Mouse (Mus musculus) heart, embryonic 16.5 days (tissue): ENCODE measurements around the gene Zfp451. TPM values are rescaled to one million over a fixed set of nuclear protein-coding genes. Genes with fewer than 3 reads are reported as not detected.
A peak's percentile ranks its signal among the peaks of the same experiment; 100 is the strongest.

Experiments used
- ATAC-seq: fragments of 200-750 bp; cut with Nextera tagmentation; replicated peaks from 2 replicates; pipeline ENCODE4 v1.8.0; 2017; ENCODE audit warnings: moderate number of reproducible peaks; ENCODE audit not compliant: insufficient read depth, low FRiP score; ENCODE audit errors: extremely low read depth
- H3K27ac ChIP-seq: fragments of 300-500 bp; sonication (generic); 2 replicates; pipeline ENCODE4 v1.5.1; 2014; ENCODE audit warnings: mild to moderate bottlenecking, low read length, control low read depth, moderate library complexity
- H3K27me3 ChIP-seq: fragments of 300-500 bp; sonication (generic); 2 replicates; pipeline ENCODE4 v1.6.1; 2014; ENCODE audit warnings: low read length, mixed read lengths; ENCODE audit not compliant: control insufficient read depth, insufficient read depth
- H3K36me3 ChIP-seq: fragments of 300-500 bp; sonication (generic); 2 replicates; pipeline ENCODE4 v1.6.1; 2014; ENCODE audit not compliant: control insufficient read depth, insufficient read depth
- H3K4me1 ChIP-seq: fragments of 300-500 bp; sonication (generic); 2 replicates; pipeline ENCODE4 v1.6.1; 2014; ENCODE audit warnings: low read length, mixed read lengths; ENCODE audit not compliant: control insufficient read depth, insufficient read depth
- H3K4me2 ChIP-seq: fragments of 300-500 bp; sonication (generic); 2 replicates; pipeline ENCODE4 v1.6.1; 2014; ENCODE audit warnings: low read depth, mild to moderate bottlenecking, control low read depth, low read length
- H3K4me3 ChIP-seq: fragments of 300-500 bp; sonication (generic); 2 replicates; pipeline ENCODE4 v1.5.1; 2014; ENCODE audit warnings: mild to moderate bottlenecking, control low read depth, low read length
- H3K9ac ChIP-seq: fragments of 300-500 bp; sonication (generic); 2 replicates; pipeline ENCODE4 v1.6.1; 2014; ENCODE audit warnings: low read length, control low read depth
- H3K9me3 ChIP-seq: fragments of 300-500 bp; sonication (generic); replicated peaks from 2 replicates; pipeline ENCODE4 v1.6.1; 2016; ENCODE audit warnings: low read length; ENCODE audit not compliant: control insufficient read depth
- WGBS: fragments of 180-500 bp; shearing (Covaris S2); extraction: QIAGEN DNeasy Blood & Tissue Kit; methylation state at CpG from one replicate; pipeline ENCODE4 v1.1.7; 2014; 5-methylcytosine and 5-hydroxymethylcytosine counted together
- polyA plus RNA-seq: library from polyadenylated mRNA; unstranded; fragments of >200 nt; fragmentation: Nextera tagmentation; extraction: Ambion mirVana; gene quantifications from 2 replicates; pipeline ENCODE4 v1.2.1, GENCODE M21; 2015

The Zfp451 gene
- polyA plus RNA-seq, 1 experiment from 2014 or later = 14.4 TPM

GRCm38 (mm10) chr1:33714796-33715195 is 99.6 kb downstream of the Zfp451 start:
- Histone ChIP-seq H3K36me3 (no peaks in the 10 kb centered on the region), H3K27me3 (no peaks in the 10 kb centered on the region), H3K4me1 (no peaks in the 10 kb centered on the region), H3K4me2 (peak overlapping the region; percentile 31; the same call in 1 of the 2 replicates), H3K4me3 (no peak overlapping the region), H3K27ac (no peak overlapping the region), H3K9ac (no peak overlapping the region), H3K9me3 (no peaks in the 10 kb centered on the region)
- 6% methylated on average over 10 of the region's 10 CpGs for WGBS
- no peak for ATAC-seq

DNA sequence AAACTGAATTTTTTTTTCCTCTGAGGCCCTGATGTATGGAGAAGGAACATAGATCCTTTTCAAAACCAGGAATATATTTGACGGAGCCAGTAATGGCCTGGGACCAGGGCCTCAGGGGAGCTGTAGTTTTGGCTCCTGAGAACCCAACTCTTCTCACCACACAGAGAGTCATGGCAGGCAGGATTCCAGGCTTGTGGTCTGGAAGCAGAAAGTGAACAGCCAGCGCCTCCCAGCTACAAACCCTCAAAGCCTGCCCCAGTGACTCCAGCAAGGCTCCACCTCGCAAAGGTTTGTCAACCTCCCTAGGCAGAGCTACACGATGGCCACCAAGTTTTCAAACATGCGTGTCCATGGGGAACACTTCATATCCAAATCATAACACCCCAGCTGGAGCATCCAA is 102.4 kb downstream of the Zfp451 start:
- no peak overlapping the region for H3K9ac ChIP-seq
- no peaks in the 10 kb centered on the region for H3K4me1 ChIP-seq
- H3K36me3 ChIP-seq = no peaks in the 10 kb centered on the region
- no peaks in the 10 kb centered on the region for H3K9me3 ChIP-seq
- no peak overlapping the region for H3K27ac ChIP-seq
- no peak for ATAC-seq
- 76% methylated on average over 5 of the region's 5 CpGs for WGBS
- H3K4me3 ChIP-seq = no peak overlapping the region
- no peaks in the 10 kb centered on the region for H3K27me3 ChIP-seq
- H3K4me2 ChIP-seq = no peak overlapping the region

Other genes starting within 250 kb of the Zfp451 start
- gene Prim2, start 144.8 kb downstream of the Zfp451 start, polyA plus RNA-seq = 18.5 and 22.6 TPM in 2 replicates
- gene Rab23, start 94.7 kb downstream of the Zfp451 start, polyA plus RNA-seq = 10.9 and 13.2 TPM in 2 replicates
- gene Bag2, start 56.8 kb downstream of the Zfp451 start, polyA plus RNA-seq = 87.3 and 90.1 TPM in 2 replicates
- 3.9 and 5.0 TPM in 2 replicates for gene Bend6, start 93.2 kb upstream of the Zfp451 start, polyA plus RNA-seq
- 23.1 and 24.0 TPM in 2 replicates for gene Dst, start 93.6 kb upstream of the Zfp451 start, polyA plus RNA-seq